Mouse (Mus musculus) cerebellum, adult 2 months (tissue): Measurements from ENCODE around the gene Ebp.

Source experiments
- CTCF ChIP-seq: fragments of 200-500 bp; IDR thresholded peaks from 2 replicates; pipeline ENCODE4 v1.5.1; 2011; ENCODE audit warnings: low read depth, mild to moderate bottlenecking, control low read depth, low read length, moderate library complexity, borderline replicate concordance; ENCODE audit not compliant: insufficient read depth
- POLR2A ChIP-seq: fragments of 200-500 bp; IDR thresholded peaks from 2 replicates; pipeline ENCODE4 v1.6.1; 2011; ENCODE audit warnings: low read length, control low read depth, borderline replicate concordance; ENCODE audit not compliant: insufficient read depth

GRCm38 (mm10) chrX:8179646-8180045 is 13.7 kb downstream of the Ebp start:
- TF ChIP-seq CTCF, result no peak
- TF ChIP-seq POLR2A, result no peak
